Mouse (Mus musculus) v-Abl transformed pro-B cells (cell line): ENCODE data around the gene Zfp385c.

Experiments
- in situ Hi-C, 2 experiments: fragments of 400-800 bp; cut with MboI; formaldehyde crosslinking; loops; one replicate each; pipeline ENCODE4 v1.15.1; 2025; ENCODE audit not compliant: unreplicated experiment in 2 of 2

Zfp385c gene

DNA sequence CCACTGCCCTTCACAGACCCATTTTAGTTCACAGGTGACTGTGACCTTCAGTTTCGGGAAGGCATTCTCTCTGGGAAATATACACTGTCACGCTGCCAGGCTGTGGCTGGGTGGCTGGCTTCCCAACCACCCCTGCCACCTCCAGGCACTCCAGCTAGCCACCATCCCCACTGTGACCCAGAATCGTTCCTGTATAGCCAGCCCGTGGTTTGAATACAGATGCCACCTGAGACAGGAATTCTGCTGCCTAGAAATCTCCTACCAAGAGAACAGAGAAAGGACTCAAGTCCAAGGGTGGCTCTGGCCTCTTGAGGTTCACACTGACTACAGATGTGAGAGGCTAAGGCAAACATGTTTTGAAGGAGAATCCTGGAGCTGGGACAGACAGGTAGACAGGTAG is 26.6 kb upstream of the Zfp385c start:
- in situ Hi-C loops: loop anchor here (5.0 to 10.0 kb wide), 4 partner anchors 33 to 238 kb away; partner anchors contain the start of gene Hcrt (in 1 of the 2)

- in situ Hi-C loops: loop anchor here (5.0 to 10.0 kb wide), 4 partner anchors 34 to 239 kb away; partner anchors contain the start of gene Hcrt (in 1 of the 2)
Measured at GRCm38 (mm10) chr11:100718462-100718861, 26.2 kb upstream of the Zfp385c start.

DNA sequence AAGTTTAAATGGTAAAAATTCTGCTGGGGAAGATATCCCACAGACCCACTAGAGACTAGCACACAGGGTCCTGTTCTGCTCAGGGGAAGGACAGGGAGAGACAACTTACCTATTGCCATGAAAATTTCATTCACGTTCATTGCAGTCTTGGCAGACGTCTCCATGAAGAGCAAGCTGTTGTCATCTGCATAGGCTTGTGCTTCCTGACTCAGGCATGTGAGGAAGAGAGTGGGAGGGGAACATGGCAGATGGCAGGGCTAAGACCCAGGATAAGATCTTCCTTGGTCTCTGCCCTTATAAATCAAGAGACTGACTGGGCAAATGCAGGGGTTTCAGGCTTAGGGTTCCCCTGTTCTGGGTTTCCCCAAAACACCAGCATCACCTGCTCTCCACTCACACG is 24.4 kb upstream of the Zfp385c start:
- in situ Hi-C loops: loop anchor here (5.0 to 10.0 kb wide), 4 partner anchors 36 to 241 kb away; partner anchors contain the start of gene Hcrt (in 1 of the 2)

DNA sequence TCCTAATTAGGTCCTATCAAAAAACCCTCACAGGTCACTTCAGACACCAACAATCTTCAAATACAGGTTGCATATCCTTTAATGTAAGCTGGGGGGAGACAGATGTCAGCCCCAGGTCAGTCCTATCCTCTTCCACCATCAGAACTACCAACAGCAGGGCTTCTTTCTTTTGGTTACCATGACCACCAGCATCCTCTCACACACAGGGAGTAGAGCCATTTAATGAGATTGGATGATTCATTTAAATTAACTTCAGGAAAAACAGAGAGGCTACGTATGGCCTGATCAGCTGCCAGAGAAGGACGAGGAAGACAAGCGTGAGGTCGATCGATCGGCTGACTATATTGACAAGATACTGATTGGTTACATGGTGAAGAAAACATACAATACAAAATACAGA is 22.7 kb upstream of the Zfp385c start:
- in situ Hi-C loops: loop anchor here (5.0 to 10.0 kb wide), 4 partner anchors 37 to 242 kb away; partner anchors contain the start of gene Hcrt (in 1 of the 2)

DNA sequence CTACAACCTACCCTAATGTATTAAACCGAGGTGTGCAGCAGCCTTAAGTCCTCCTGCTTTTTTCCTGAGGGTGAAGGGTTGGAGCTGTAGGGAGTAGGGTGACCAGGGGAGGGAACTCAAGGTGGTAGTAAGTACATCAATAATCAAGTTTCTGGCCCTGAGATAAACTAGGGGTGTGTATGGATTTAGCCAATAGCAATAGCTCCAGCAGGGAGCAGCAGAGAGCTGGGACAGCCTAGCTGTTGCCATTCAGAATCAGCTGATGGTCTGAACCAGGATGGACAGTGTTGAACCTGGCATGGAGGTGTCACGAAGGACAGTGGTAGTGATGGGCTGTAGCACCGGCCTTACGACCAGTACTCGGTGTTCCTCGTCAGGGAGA is 22.3 kb upstream of the Zfp385c start:
- in situ Hi-C loops: loop anchor here in 1 of 2 experiments (10.0 kb wide), 1 partner anchor 150 kb away; no protein-coding TSS in a partner anchor

GRCm38 (mm10) chr11:100713735-100714533 is 21.7 kb upstream of the Zfp385c start, which contains the start of gene Hspb9:
Hspb9 (plus strand) TSS chr11:100713850.
- in situ Hi-C loops: loop anchor here in 1 of 2 experiments (10.0 kb wide), 1 partner anchor 151 kb away; no protein-coding TSS in a partner anchor

- in situ Hi-C loops: loop anchor here in 1 of 2 experiments (10.0 kb wide), 1 partner anchor 152 kb away; no protein-coding TSS in a partner anchor
Measured at GRCm38 (mm10) chr11:100713174-100713573, 20.9 kb upstream of the Zfp385c start.

DNA sequence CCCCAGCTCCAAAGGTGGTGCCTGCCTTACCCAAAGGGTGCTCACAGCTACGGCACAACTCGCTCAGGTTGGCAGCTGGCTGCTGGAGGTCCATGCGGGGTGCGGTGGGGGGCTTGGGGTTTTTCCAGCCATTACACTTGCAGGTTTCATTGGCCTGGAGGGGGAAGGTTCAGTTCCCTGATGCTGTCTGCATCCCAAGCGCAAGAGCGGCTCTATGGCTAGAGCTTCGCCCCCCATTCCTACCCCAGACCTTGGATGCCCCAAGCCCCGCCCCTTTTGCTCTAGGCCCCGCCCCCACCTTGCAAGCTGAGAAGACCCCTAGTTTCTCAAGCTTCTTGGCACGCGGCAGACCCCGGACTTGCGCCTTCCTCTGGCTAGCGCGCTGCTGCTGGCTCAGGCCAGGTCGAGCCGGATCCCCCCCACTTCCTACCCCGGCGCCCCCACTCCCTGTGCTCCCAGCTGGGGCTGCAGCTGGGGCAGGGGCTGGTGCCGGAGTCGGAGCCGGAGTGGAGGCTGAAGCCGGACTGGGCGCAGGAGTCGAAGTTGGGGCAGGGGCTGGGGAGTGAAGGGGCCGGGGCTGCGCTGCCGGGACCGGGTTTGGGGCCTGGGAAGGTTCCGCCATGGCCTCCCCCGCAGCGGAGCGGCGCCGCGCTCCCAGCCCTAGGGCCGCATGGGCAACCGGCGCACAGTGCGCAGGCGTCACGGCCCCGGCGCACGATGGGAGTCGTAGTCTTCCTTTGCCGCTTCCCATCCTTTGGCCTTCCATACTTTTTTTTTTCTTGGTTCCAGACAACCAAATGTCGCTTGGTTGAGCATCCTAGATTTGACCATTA is 19.7 kb upstream of the Zfp385c start, which contains the start of gene Kat2a:
Gene Kat2a (minus strand): TSS at position 683 of the 833 bp plus-strand sequence.
- in situ Hi-C loops: loop anchor here in 1 of 2 experiments (10.0 kb wide), 1 partner anchor 153 kb away; no protein-coding TSS in a partner anchor

DNA sequence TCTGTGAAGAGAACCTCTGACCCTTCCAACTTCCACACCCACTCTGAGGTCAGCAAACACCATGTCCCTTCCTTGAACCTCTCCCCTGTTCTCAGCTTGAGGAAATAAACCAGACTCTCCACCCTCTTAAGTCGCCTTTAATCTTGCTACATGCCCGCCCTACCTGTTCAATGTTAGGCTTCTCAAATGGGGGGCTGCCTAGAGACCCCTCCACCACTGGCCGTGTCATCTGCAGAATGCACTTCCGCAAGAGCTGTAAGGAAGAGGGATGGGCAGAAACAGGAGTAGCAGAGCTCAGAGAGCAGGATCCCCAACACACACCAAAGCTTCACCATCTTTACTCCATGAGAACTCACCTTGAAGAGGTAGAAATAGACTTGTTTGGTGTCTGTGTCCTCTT is 18.7 kb upstream of the Zfp385c start:
- in situ Hi-C loops: loop anchor here in 1 of 2 experiments (10.0 kb wide), 1 partner anchor 154 kb away; no protein-coding TSS in a partner anchor

- in situ Hi-C loops: loop anchor here in 1 of 2 experiments (10.0 kb wide), 1 partner anchor 154 kb away; no protein-coding TSS in a partner anchor
Measured at GRCm38 (mm10) chr11:100710528-100710927, 18.3 kb upstream of the Zfp385c start.

GRCm38 (mm10) chr11:100709201-100709810 is 17.1 kb upstream of the Zfp385c start:
- in situ Hi-C loops: loop anchor here in 1 of 2 experiments (5.0 kb wide), 1 partner anchor 248 kb away; no protein-coding TSS in a partner anchor

DNA sequence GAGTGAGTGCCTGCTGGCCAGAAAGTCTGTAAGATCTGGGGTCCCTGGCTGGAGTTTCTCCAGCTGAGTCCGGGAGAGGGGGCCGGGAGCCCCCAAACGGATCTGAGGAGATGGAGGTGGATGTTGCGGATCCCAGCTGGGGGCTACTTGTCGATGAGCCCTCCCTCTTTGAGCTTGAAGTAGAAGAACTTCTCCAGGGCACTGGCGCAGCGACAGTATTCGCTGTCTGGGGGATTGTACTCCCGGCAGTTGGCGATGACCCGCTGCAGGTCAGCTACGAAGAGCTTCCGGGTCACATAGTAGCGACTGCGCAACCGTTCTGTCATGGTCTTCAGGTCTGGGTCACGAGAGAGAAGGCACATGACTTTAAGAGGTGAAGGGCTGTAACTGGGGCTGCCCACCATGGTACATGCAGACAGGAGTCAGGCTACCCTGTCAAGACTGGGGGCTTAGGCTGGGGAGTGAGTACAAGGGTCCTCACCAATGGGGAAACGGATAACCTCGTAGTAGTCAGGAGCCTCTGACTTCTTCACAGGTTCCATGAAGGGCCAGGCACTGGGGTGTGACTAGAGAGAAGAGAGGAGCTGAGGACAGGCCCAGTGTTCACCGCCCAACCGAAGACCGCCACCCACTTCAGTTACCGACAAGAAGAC is 13.0 kb upstream of the Zfp385c start:
- in situ Hi-C loops: loop anchor here in 1 of 2 experiments (5.0 kb wide), 1 partner anchor 252 kb away; no protein-coding TSS in a partner anchor

GRCm38 (mm10) chr11:100703851-100704531 is 11.7 kb upstream of the Zfp385c start, which contains the start of gene Dhx58:
Dhx58 (minus strand) TSS chr11:100704271.
- in situ Hi-C loops: no loop called here

GRCm38 (mm10) chr11:100703366-100703765 is 11.1 kb upstream of the Zfp385c start:
- in situ Hi-C loops: no loop called here

DNA sequence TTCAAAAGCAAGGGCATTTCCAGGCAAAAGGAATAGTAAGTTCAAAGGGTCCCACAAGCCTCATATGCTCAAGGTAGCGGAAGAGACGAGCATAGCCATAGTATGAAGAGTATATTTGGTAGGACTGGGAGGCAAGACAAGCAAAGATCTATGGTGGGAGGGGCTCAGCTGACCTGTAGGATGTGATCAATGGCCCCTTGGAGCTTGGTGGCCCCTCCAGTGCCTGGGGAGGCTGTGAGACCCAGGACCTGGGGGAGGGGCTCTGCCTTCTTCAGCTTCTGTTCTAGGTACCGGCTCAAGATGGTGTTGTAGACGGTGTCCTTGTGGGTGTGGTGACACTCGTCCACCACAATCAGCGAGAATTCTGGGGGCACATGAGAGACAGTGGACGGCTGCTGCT is 10.7 kb upstream of the Zfp385c start:
- in situ Hi-C loops: no loop called here

DNA sequence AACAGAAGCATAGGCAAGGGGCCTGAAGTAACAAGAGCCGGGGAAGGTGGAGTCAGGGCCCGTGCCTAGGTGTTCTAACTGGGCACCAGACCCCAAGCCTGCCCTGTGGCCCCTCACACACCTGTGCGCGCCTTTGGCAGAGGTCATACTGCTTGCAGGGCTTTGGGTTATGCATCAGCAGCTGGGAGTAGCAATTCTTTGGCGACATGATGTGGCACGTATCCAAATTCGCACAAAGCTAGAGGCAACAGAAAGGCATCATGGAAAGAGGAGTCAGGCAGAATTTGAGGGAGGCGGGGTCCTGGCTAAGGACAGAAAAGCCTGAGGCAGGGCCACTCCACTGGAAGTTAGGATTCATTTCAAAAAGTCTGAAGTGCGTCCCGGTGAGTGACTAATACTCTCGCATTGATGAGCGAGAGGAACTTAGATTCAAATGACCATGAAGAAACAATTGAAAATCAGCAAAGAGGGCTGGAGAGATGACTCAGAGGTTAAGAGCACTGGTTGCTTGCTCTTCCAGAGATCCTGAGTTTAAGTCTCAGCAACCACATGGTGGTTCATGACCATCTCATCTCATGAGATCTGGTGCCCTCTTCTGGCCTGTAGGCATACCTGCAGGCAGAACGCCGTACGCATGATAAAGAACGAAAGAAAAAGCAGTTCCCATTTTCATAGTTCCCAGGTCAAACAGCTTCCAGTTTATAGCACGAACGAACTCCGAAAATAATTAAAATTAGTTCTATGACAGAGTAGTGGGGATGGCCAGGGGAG is 10.0 kb upstream of the Zfp385c start:
- in situ Hi-C loops: no loop called here

DNA sequence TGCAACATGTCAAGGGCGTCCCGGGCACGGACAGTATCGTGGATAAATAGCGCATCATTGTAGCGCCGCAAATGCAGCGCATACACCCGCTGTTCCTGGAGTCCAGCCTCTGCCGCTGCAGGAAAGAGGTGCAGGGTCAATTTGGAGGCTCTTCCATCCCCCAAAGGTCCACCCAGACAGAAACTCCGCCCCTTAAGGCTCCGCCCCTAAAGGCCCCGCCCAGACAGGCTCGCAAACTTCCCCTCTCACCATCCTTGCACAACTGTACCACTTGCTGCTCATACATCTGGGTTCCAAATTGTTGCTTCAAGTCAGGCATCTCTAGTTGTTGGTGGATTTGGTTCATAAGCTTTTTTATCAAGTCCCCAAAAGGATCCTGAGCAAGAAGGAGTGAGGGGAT is 9.0 kb upstream of the Zfp385c start:
- in situ Hi-C loops: no loop called here

DNA sequence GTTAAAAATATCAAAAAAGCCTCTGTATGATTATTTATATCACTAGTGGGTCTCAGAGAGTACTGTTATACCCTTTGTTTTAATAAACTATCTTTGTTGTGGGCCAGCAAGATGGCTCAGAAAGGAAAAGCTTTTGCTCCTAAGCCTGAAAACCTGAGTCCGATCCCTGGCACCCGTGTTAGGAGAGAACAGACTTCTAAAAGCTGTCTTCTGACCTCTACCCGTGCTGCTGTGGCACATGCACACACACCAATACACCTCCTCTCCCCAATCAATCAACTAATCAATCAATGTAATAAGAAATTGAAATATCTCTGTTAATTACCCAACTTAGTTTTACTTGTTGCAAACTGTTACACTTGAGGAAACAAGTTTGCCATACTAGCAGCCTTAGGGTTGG is 8.5 kb upstream of the Zfp385c start:
- in situ Hi-C loops: no loop called here
